Mouse (Mus musculus) intestine, postnatal 0 days (tissue): ENCODE data around the gene Cd164. TPM values are rescaled to one million over a fixed set of nuclear protein-coding genes. Genes with fewer than 3 reads are reported as not detected.

Experiments used
- ATAC-seq: fragments of 200-750 bp; cut with Nextera tagmentation; 2 replicates; pipeline ENCODE4 v1.8.0; 2017; ENCODE audit warnings: mild to moderate bottlenecking, moderate TSS enrichment, moderate library complexity
- H3K27ac ChIP-seq: fragments of 300-500 bp; sonication (generic); 2 replicates; pipeline ENCODE4 v1.5.1; 2014; ENCODE audit warnings: mild to moderate bottlenecking, low read depth, low read length, moderate library complexity
- H3K27me3 ChIP-seq: fragments of 300-500 bp; sonication (generic); replicated peaks from 2 replicates; pipeline ENCODE4 v1.6.1; 2014; ENCODE audit warnings: low read length, mixed read lengths; ENCODE audit not compliant: control insufficient read depth, insufficient read depth
- H3K36me3 ChIP-seq: fragments of 300-500 bp; sonication (generic); 2 replicates; pipeline ENCODE4 v1.6.1; 2014; ENCODE audit warnings: mild to moderate bottlenecking, moderate library complexity; ENCODE audit not compliant: control insufficient read depth, insufficient read depth
- H3K4me1 ChIP-seq: fragments of 300-500 bp; sonication (generic); replicated peaks from 2 replicates; pipeline ENCODE4 v1.6.1; 2014; ENCODE audit warnings: antibody characterized with exemption, low read length, mixed read lengths; ENCODE audit not compliant: control insufficient read depth, insufficient read depth
- H3K4me2 ChIP-seq: fragments of 300-500 bp; sonication (generic); replicated peaks from 2 replicates; pipeline ENCODE4 v1.6.1; 2014; ENCODE audit warnings: low read depth, mild to moderate bottlenecking, moderate library complexity
- H3K4me3 ChIP-seq: fragments of 300-500 bp; sonication (generic); 2 replicates; pipeline ENCODE4 v1.5.1; 2014; ENCODE audit warnings: low read depth, low read length
- H3K9ac ChIP-seq: fragments of 300-500 bp; sonication (generic); 2 replicates; pipeline ENCODE4 v1.6.1; 2014; ENCODE audit warnings: mild to moderate bottlenecking, low read depth, low read length
- H3K9me3 ChIP-seq: fragments of 300-500 bp; sonication (generic); 2 replicates; pipeline ENCODE4 v1.6.1; 2016; ENCODE audit warnings: mixed run types; ENCODE audit not compliant: control insufficient read depth
- CTCF ChIP-seq: sonication (generic); IDR thresholded peaks from 2 replicates; pipeline ENCODE4 v1.5.1; 2016; ENCODE audit warnings: low read depth, mild to moderate bottlenecking, control low read depth, antibody characterized with exemption, moderate library complexity
- WGBS: fragments of 180-500 bp; shearing (Covaris S2); extraction: QIAGEN DNeasy Blood & Tissue Kit; methylation state at CpG from one replicate; pipeline ENCODE4 v1.1.7; 2014; 5-methylcytosine and 5-hydroxymethylcytosine counted together
- polyA plus RNA-seq: library from polyadenylated mRNA; unstranded; fragments of >200 nt; fragmentation: Nextera tagmentation; extraction: Ambion mirVana; gene quantifications from 2 replicates; pipeline ENCODE4 v1.2.1, GENCODE M21; 2015

The Cd164 gene
- polyA plus RNA-seq, 1 experiment from 2014 or later: 181 TPM

DNA sequence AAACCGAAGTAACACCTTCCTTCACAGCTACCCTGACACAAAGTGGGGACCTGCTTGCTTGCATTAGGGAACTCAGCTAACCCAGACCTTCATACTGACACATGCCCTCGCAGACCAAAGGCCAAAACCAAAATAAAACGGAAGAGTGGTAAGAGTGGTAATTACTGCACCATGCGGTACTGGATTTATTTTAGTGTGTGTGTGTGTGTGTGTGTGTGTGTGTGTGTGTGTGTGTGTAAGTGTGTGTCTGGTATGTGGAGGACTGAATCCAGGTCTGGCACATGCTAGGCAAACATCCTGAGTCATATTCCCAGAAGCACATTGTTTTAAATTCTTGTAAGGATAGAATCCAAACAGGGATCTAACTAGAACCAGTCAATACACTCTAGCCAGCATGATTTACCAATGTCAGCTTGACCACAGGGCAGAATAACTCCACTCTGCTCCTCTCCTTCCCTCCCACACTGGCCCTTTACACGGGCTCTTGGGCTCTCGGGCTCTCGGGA, 57.2 kb downstream of the Cd164 start:
- Histone ChIP-seq H3K4me3 (no peak overlapping the region), H3K4me2 (no peak overlapping the region), H3K36me3 (no peaks in the 10 kb centered on the region), H3K9me3 (no peaks in the 10 kb centered on the region), H3K4me1 (0 out of 2 replicates have a peak, but pooled peaks cover 7% of the 10 kb centered on the region), H3K27ac (no peak overlapping the region), H3K27me3 (no peaks in the 10 kb centered on the region), H3K9ac (no peak overlapping the region)
- ATAC-seq: no peak
- no peak for TF ChIP-seq CTCF
- 86% methylated on average over 7 of the region's 7 CpGs for WGBS

DNA sequence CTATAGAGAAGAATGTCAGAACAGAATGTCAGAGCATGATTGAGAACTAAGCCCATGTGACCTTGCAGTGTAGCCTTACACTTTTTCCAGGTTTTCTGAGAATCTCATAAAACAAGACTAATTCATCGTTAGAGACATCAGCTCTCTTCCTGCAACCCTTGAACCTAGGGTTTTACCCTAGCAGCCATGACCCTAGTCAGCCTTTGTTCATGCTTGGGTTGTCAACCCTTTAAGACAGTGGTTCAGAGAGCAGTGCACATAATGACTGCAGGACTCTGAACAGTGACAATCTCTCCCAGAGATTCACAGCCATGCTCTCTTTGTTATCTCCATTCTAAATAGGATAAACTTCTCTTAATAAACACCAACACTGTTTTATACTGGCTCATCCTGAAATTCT, 59.3 kb downstream of the Cd164 start:
- H3K9ac ChIP-seq: no peak overlapping the region
- H3K27me3 ChIP-seq: no peaks in the 10 kb centered on the region
- no peak overlapping the region for H3K4me3 ChIP-seq
- H3K4me2 ChIP-seq: no peak overlapping the region
- 0 out of 2 replicates have a peak, but pooled peaks cover 3% of the 10 kb centered on the region for H3K4me1 ChIP-seq
- no peak for ATAC-seq
- H3K27ac ChIP-seq: no peak overlapping the region
- H3K36me3 ChIP-seq: no peaks in the 10 kb centered on the region
- H3K9me3 ChIP-seq: no peaks in the 10 kb centered on the region
- WGBS: 49% methylated on average over 1 of the region's 1 CpGs
- TF ChIP-seq CTCF: no peak

- no peak for TF ChIP-seq CTCF
- H3K9me3 ChIP-seq: no peaks in the 10 kb centered on the region
- no peaks in the 10 kb centered on the region for H3K36me3 ChIP-seq
- no peak overlapping the region for H3K9ac ChIP-seq
- no peak overlapping the region for H3K27ac ChIP-seq
- no peaks in the 10 kb centered on the region for H3K27me3 ChIP-seq
- 55% methylated on average over 4 of the region's 4 CpGs for WGBS
- H3K4me1 ChIP-seq: 0 out of 2 replicates have a peak, but pooled peaks cover 3% of the 10 kb centered on the region
- no peak for ATAC-seq
- H3K4me3 ChIP-seq: no peak overlapping the region
- H3K4me2 ChIP-seq: no peak overlapping the region
These were observed 61.2 kb downstream of the Cd164 start for GRCm38 (mm10) chr10:41580441-41580840.

Other genes starting within 250 kb of the Cd164 start
- gene Fig4, start 216.2 kb upstream of the Cd164 start, polyA plus RNA-seq: 10.6 and 10.7 TPM in 2 replicates
- gene Ak9, start 215.4 kb upstream of the Cd164 start, polyA plus RNA-seq: not detected in 2 replicates
- 12.9 and 16.0 TPM in 2 replicates for gene Zbtb24, start 69.0 kb upstream of the Cd164 start, polyA plus RNA-seq
- gene Mical1, start 43.1 kb upstream of the Cd164 start, polyA plus RNA-seq: 32.2 and 37.7 TPM in 2 replicates
- gene Smpd2, start 29.0 kb upstream of the Cd164 start, polyA plus RNA-seq: 65.1 and 65.8 TPM in 2 replicates
- 1.0 and 1.3 TPM in 2 replicates for gene Ppil6, start 29.0 kb upstream of the Cd164 start, polyA plus RNA-seq
- gene Ccdc162, start 197.2 kb downstream of the Cd164 start, polyA plus RNA-seq: 8.3 and 8.4 TPM in 2 replicates